Mouse (Mus musculus): ENCODE measurements around the gene Soga1. TPM values are rescaled to one million over a fixed set of nuclear protein-coding genes. Genes with fewer than 3 reads are reported as not detected.

Soga1 gene
- total RNA-seq, 2 experiments from 2014 or later = 32.4 to 34.1 TPM

DNA sequence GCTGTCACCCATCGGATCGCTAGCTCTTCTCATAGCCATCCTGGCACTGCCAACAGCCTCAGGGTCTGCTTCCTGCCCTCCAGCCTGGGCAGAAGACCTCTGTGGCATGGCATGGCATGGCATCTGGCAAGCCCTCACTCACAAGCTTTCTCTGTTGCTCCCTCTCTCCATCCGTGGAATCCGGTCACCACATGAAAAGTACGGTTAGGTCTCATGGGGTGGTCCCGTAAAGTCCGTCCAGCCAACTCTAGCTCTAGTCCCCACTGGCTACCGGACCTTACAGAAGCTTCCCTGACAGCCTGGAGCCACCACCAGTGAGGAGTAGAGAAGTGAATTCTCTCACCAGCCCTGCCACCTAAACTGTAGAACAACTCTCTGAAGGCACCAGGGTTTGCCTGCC lies 2.3 kb upstream of the Soga1 start:
- DNase-seq (ENCODE audit: low spot score in 2 of 2) = no peak

DNA sequence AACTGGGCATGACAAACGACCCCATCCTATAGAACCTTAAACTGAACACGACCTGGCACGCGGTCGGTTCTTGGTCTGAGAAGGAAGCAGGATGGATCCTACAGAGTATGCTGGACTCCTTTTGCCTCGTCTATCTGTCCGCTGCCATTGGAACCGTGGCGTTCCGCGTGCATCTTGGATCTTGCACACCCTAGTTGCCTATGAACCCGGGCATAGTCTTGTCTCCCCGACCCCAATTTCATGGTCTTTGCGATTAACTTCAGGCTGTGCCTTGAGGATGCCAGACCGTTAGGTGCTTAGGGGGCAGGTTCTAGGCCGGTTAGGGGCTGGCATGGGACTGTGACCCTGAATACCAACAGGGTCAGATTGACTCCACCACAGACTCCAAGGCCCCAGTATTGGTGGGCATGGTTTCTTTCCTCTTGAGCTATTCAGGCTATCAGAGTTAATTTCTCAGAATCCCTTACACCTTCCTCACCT lies 687 bp upstream of the Soga1 start:
- DNase-seq (ENCODE audit: low spot score in 2 of 2) = no peak

DNA sequence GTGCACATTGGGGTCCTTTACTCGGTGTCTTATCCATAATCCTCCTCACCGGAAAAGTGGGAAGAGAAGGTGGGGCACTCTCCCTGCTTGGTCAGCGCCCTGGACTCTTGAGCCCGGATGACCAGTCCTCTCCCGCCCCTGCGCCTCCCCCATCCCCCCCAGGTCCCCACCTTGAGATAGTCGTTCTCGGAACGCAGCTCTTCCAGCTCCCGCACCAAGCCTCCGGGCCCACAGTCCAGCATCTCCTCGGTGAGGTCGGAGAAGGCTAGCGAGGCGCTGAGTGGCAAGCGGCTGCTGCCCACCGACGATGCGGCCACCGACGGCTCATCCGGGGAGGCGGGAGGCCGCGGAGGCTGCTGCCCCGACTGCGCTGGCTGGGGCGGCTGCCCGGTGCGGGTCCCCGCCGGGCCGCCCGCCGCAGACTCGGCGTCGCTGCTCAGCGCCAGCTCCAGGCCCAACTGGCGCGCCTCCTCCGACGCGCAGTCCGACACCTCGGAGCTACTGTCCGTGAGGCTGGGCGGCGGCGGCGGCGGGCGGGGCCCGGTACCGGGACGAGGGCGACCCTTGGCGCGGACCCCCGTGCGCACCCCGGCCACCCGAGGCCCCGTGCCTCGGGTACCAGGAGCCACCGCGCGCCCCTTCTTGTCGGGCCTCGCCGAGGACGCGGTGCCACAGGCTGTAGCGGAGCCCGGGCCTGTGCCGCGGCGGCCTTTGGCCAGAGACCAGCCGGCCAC lies 828 bp downstream of the Soga1 start:
- no peak for DNase-seq (ENCODE audit: low spot score in 2 of 2)

DNA sequence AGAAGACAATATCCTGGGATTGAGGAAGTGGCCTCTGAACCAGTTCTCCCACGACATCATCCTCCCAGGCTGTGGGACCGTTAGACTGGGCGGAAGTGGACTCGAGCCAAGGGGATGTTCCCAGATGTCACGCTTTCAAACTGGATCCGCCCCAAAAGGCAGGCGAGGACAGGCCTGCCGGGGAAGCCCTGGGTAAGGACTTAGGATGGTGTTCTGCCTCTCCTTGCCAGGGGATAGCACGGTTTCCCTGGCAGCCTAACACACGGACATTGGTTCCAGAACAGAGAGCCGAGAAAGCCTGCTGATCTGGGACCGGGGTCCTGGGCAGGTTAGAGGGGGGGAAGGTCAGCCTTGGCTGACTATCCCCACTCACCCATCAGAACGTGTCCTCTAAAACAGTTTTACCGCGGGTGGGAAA lies 1.4 kb downstream of the Soga1 start:
- peak in 1 of 2 experiments; percentile 69 for DNase-seq (ENCODE audit: low spot score in 2 of 2)

DNA sequence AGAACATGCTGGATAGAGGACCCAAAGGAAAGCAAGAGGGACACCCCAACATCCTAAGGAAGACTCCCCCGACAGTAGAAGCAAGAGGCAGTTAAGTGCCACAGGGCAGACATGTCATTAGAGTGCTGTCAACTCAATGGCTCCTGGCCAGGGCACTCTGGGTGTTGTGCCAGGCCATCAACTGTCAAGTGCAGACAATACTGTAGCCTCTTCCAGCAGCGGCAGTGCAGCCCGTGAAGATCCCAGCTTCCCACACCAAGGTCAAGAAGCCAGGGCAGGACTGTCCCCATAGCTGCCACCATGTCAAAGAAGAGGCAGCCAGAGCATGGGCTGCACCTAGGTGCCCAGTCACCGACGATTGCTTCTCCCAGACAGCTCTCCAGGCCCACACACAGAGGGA lies 1.9 kb downstream of the Soga1 start:
- DNase-seq (ENCODE audit: low spot score in 2 of 2) = peak in 1 of 2 experiments; percentile 57

DNA sequence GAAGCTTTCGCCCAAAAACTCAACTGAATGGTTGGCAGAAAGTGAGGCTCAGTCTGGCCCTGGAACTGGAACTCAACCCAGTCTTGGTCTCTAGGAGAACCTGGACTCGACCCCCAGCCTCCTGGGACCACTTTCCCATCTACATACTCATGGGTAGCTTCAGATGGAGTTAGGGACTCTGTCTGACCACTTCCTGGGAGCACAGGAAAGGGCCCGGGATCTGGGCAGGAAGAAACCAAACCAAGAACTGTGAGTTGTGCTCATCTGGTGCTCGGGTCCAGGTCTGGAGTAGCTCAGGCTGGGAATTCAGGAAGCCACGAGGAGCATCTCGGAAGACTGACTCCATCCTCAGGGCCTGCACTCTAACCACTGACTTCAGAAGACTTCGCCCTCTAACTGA lies 2.5 kb downstream of the Soga1 start:
- no peak for DNase-seq (ENCODE audit: low spot score in 2 of 2)

DNA sequence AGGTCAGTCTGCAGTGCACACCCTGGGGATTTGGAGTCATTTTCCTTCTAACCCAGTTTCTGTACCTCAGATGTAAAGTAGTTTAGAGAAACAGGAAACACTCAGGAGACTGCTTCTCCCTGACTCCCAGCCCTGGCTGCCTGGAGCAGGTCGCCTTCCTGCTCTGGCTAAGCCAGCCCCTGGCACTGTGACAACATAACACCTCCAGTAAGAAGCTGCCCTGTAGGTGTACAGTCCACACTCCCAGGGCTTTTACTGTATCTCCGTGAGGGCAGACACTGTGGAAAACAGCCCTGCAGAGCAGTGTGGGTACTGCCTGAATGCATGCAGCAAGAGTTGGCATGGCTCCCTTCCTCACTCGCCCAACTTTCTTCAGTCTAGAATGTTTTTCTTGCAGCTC lies 3.4 kb downstream of the Soga1 start:
- no peak for DNase-seq (ENCODE audit: low spot score in 2 of 2)

DNA sequence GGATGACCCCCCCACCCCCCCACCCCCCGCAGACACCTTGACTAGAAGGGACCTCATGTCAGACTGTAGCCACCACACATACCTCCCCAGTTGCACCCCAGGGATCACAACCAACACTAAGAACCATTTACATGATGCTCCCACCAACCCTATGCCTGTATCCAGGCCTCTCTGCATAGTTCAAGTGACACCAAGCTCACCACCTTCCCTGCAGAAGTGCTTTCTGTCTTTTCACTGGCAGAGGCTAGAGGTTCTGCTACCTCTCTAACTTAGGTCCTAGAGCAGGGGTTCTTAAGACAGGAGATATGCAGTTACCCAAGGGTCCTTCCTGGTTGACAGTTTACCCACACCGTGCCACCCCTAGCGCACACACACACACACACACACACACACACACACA lies 3.8 kb downstream of the Soga1 start:
- DNase-seq (ENCODE audit: low spot score in 2 of 2) = no peak

DNA sequence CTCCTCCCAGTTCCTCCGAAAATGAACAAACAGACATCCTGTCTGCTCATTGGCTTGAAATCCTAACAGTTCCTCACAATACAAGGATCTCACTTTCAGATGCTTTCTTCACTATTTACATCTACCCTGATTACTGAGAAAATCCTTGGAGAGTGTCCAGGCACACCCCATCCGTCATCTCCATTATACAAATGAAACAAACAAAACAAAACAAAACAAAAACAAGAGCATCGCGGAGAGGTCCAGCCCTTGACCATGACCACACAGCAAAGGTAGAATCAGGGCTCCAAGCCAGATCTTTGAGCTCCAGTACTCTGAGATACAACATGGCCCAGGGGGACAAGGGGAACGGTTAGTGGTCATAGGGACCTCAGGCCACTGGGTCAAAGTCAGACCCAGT lies 4.3 kb downstream of the Soga1 start:
- DNase-seq (ENCODE audit: low spot score in 2 of 2) = no peak

DNA sequence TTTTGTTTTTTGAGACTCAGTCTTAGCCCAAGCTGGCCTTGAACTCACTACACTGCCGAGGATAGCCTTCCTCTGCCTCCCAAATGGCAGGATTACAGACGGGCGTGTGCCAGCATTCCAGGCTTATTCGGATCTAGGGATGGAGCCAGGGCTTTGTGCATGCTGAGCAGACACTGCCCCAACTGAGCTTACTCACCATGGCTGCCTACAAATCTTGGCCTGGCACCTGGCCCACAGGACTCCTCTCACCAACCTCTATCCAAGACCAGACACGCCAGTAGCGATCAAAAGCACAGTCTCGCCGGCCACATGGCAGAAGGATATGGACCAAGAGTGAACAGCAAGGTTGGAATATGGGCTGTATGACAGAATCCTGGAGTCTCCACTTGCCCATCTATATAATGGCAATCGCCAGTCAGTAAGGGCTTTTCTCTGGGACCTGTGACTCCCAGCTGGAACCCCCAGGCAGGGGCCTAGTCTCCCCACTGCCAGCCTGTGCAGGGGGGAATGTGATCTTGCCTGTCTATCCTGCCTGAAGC lies 4.8 kb downstream of the Soga1 start:
- peak in 1 of 2 experiments; percentile 51 for DNase-seq (ENCODE audit: low spot score in 2 of 2)

DNA sequence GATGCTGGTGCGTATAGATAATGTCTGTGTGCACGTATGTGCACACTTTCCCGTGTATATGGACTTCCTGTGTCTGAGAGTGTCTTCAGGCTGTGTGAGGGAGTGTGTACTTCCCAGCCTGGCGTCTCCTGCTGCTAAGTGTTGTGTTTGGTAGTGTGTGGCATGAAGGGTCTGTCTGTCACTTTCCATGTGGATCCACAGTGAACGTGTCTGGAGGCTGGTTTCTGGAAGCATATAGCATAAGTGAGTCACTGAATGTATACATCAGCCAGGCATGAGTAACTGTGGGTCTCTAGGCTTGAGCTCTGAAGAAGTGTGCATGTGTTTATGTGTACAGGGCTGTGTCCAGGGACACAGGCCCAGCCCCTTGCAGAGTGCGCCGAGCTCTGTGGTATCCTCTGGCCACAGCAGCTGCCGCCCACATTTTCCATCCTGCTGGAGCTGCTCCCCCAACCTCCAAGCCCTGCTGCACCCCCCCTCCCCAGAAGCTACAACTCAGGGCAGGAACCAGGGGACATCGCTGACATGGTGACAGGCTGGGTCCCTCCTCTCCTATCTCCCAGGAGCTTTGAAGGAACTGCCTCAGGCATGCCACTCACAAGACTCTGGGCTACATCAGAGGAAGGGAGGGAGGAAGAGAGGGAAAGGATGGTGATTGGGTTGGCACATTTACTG lies 5.5 kb downstream of the Soga1 start:
- no peak for DNase-seq (ENCODE audit: low spot score in 2 of 2)

DNA sequence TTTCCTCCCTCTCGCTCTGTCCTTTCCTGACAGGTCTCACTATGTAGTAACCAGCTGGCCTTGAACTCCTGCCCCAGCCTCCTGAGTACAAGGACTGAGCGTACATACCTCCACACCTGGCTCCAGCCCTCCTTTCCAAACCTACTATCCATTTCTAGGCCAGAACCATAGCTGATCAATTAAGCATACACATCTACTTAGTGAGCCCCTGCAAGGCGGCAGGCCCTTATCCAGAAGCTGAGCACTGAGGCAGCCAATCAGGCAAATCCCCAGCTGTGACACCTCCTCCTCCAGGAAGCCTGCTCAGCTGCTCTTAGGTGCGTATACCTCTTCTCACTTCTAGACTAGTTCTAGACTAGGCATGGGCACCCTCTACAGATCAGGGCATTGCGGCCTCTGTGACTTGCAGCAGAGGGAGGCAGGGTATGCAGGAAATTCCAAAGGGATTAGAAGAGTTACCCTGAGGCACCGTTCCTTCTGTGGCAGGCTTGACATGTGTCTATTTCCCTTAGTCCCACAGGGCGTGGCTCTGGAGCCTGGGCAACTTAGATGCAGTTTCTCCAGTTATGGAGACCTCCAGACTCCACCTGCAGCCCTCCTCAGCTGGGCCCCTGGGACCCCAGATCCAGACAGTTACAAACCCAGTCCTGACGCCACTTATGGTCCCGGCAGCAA lies 6.6 kb downstream of the Soga1 start:
- DNase-seq (ENCODE audit: low spot score in 2 of 2) = no peak

DNA sequence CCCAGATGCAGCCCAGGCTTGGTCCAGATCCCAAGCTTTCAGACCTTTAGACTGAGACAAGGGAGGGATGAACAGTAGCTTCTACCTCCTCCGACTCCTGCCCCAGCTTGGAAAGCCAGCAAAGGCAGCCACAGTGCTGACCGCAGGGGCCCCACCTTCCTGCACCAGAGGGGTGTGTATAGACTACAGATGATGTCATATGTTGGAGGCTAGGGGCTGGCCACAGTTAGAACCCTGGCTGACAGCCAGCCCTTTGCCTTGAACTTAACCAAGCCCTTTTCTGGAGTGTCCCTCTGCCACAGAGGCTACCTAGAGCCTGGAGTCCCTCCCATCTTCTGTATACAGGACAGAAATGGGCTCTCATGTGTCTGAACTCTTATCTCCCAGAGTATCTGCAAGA lies 7.5 kb downstream of the Soga1 start:
- no peak for DNase-seq (ENCODE audit: low spot score in 2 of 2)

DNA sequence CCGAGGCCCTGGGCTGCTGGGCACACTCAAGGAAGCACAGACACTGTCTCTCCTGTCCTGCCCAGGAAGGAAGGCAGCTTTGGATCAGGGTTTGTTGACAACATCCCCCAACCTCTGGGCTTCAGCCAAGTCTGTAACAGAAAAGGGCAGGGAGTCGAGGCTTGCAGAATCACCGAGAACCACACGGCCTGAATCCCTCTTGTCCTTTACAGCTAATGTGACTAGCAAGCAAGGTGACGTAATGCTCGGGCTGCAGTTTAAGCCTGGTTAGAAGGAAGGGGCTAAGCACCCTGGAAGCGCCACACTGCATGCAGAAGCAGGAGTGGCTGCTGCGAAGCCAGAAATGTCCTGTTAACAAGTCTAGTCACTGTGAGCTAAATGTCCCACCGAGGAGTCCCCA lies 8.7 kb downstream of the Soga1 start:
- DNase-seq (ENCODE audit: low spot score in 2 of 2) = no peak

DNA sequence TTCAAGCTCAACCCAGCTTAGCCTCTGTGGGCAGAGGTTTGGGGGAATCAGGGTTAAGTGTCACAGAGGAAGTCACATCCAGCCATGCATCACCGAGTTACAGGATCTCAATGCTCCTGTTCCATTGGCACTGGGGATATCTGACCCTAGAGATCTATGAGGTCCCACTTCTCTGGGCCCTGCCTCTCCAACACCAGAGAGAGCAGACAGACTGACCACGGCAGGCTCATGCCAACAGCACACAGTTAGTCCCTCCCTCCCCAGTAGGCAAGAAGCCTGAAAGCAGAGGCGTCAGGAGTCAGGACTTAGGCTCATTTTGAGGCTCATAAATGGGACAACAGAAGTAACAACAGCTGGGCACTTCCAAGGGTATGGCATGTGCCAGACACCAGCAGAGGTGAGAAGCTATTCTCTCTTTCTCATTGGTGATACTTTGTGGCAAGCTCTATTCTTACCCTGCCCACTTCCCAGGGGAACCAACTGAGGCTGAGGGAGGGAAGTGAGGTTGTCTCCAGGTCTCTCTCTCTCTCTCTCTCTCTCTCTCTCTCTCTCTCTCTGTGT lies 9.2 kb downstream of the Soga1 start:
- DNase-seq (ENCODE audit: low spot score in 2 of 2) = no peak

DNA sequence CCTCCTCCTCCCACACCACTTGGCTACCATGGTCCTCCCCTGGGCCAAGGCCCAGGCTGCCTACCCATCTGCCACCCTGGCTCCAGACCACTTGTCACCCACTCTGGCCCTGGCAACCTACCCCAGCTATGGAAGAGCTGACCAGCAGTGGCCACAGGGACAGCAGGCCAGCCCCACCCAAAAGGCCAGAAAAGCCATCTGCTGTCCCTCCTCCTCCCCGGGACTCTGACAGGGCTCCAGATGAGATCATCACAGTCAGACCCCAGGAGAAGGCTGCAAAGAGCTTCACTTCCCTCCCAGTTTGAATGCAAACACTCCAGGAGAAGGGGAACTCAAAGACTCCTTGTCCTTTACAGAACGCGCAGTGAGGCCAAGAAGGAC lies 9.7 kb downstream of the Soga1 start:
- no peak for DNase-seq (ENCODE audit: low spot score in 2 of 2)

DNA sequence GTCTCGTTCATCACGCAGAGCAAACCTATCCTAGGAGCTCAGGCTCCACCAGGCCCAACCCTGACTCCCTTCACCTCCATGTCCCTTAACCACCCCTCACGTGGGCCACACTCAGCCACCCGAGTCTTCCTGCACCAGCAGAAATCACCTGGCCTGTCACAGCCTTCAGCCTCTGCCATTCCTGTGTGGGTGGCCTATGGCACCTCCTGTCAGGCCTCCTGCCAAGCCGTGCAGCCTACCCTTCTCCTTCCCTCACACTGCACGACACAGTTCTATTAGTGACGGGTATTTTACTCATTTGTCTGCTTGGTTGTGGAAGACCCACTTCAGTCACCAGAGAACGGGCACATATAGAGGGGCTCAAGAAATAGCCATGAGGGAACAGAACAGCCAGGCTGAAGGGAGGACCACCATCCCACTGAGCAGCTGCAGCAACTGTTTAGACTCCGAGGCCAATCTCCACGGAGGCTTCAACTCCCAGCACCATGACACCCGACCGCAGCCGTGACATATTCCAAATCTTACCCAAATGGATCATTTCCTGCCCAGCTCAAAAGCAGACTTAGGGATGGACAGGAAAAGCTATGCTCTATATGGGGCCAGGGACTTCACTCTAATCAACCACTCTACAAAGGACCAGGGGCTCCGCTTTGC lies 10.2 kb downstream of the Soga1 start:
- DNase-seq (ENCODE audit: low spot score in 2 of 2) = peak in 1 of 2 experiments; percentile 52

DNA sequence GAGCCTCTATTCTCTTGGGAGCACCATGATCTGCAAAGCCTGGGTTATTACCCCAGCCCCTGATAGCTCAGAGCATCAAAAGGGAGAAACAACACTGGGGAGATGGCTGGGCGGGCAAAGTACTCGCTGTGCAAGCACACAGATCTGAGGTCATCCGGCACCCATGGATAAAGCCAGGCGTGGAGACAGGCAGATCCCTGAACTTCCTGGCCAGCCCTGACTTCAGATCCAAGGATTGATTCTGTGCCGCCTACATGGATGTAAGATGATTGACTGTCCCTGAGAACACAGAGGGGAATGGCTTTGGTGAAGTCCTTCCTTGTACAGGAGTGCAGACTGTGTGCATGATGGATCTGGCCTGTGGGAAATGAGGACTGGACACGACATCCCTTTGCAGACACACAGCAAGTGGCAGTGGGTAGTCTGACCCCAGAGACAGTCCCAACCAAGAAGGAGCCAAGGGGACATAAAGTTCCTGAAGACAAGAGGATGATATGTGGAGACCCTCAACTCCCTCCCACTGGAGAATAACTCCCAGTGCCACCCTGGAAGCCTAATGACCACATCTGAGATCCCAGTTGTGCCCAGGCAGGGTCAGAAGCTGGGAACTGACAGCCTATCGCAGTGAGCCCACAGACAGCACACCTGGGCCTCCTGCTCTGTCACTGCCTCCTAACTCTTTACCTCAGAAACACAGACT lies 12.2 kb downstream of the Soga1 start:
- no peak for DNase-seq (ENCODE audit: low spot score in 2 of 2)

DNA sequence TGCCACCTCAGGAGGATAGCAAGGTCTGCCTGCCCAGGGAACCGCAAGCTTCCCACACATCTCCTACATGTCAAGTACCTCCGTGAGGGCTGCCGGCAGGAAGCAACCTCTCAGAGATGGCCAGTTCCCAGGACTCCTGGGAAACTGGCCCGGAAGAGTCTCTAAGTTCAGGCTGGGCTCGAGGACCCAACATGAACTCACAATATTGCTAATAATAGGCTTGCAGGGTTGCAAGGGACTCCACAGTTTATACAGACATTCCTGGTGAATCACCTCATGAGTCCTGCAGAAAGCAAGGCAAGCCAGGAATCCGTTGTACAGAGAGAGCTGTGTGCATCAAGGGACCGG lies 13.2 kb downstream of the Soga1 start:
- DNase-seq (ENCODE audit: low spot score in 2 of 2) = no peak

DNA sequence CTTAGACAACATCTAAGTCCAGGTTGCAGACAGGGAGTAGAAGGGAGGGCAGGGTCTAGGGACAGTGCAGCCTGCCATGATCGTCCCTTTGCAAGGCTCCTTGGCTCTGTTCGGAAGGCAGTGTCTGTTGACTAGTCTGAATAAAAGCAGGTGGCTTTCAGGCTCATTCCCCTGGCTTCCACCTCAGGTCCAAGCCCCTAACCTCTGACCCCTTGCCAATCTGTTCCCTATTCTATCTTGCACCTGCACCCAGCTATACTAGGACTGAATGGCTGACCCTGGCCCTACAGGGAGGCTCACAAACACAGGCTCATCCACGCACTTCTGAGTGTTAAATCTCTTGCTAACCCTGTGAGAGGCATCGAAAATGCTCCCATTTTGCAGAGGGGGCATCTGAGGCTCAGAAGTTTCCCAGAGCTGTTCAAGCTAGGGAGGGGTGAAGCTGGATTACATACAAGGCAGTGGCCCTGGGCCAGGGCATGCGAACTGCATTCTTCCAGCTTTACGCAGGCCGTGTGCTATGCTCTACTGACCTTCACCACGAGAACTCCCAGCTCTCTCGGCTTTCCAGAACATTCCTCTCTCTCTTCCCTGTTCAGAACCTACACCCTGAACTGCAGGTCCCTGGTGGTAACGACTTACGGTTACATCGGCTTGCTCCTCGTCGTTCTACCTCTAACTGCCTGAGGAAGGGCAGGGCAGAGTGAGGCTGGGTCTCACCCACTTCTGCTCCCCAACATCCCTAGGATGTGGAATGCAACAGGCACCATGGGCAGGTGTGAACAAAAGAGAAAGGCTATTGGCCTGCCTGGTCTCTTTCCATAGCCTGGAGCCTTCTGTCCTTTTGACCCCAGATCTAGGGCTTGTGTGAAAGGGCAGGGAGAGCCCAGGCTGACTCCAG lies 13.8 kb downstream of the Soga1 start:
- no peak for DNase-seq (ENCODE audit: low spot score in 2 of 2)
